8 mouse cellular contexts compared by ENCODE assay signal in genomic region chr11:49901659-49902458, GRCm38 (mm10). TPM values are rescaled to one million over a fixed set of nuclear protein-coding genes. Genes with fewer than 3 reads are reported as not detected.
DNase-seq lines count a peak whose midpoint lies in the region; ATAC-seq lines count a peak whose summit lies in the region.

Gene Rasgef1c, plus strand, starts transcription at chr11:49901835.

- DNase-seq in adrenal gland, adult 2 months, result peak; percentile 82
- DNase-seq in embryo, embryonic 10 days (ENCODE audit: low spot score), result peak; percentile 73
- DNase-seq in gastrocnemius, postnatal 10 days, result peak; percentile 85
- DNase-seq in induced T-regulatory cell, adult 2 months (ENCODE audit: low read depth), result peak; percentile 54
- DNase-seq in left cerebral cortex, postnatal 10 days (ENCODE audit: extremely low spot score in 1 of 2, low spot score in 2 of 2), result peak; percentile 39 to 82
- peak; percentile 75 for DNase-seq in right cerebral cortex, adult 2 months (ENCODE audit: low spot score in 2 of 2)
- DNase-seq in yolk sac, embryonic 10.5 days (ENCODE audit: low spot score), result peak; percentile 15

- peak; percentile 90 for ATAC-seq in megakaryocyte, adult 5-6 weeks (ENCODE audit: poor library complexity, severe bottlenecking)

- intact Hi-C loops in left cerebral cortex, postnatal 10 days (cut with DNase I), result loop anchor here (5.0 kb wide), 1 partner anchor 55 kb away; no protein-coding TSS in a partner anchor

RNA-seq across cellular contexts. Expression of gene Rasgef1c, which starts in this region (rescaled TPM):
- 1 to 10 TPM in 1 of 2 experiments, under 1 TPM in 1; 0.43 to 1.0 TPM for total RNA-seq in adrenal gland, adult 2 months (2021)
- polyA plus RNA-seq in adrenal gland, adult 2 months (2012; rRNA removed), result 0.71 and 0.83 TPM in 2 replicates
- 1 to 10 TPM; 1.5 to 1.7 TPM for total RNA-seq in gastrocnemius, postnatal 10 days (2021)
- total RNA-seq in left cerebral cortex, postnatal 10 days (2021), result 10 to 100 TPM; 17.5 to 20.2 TPM
- total RNA-seq in megakaryocyte, adult 5-6 weeks (2015), result 0.13 and 0.27 TPM in 2 replicates
- total RNA-seq in megakaryocyte, adult 5-6 weeks (2017), result not detected in 2 replicates

Comparison
In these comparisons a context has a peak if more than half of its experiments do, and no peak if none do; other contexts are left out.
1. Peak in every context shown above with its lines: DNase-seq and ATAC-seq.
2. RNA of gene Rasgef1c (total RNA-seq): 17.5 to 20.2 TPM in left cerebral cortex, postnatal 10 days; 1.5 to 1.7 TPM in gastrocnemius, postnatal 10 days, 0.43 to 1.0 TPM in adrenal gland, adult 2 months and 0.13 to 0.27 TPM in megakaryocyte, adult 5-6 weeks; every median in the first group is over 4 times any median in the second.
3. Peak in ATAC-seq in megakaryocyte, adult 5-6 weeks; RNA of the gene not detected or under 1 TPM.
4. DNase-seq: peak in every context shown above with its lines; median percentile 85 in gastrocnemius, postnatal 10 days; 82 in adrenal gland, adult 2 months; 75 in right cerebral cortex, adult 2 months; 73 in embryo, embryonic 10 days; 60 in left cerebral cortex, postnatal 10 days; 54 in induced T-regulatory cell, adult 2 months; 15 in yolk sac, embryonic 10.5 days.